Mouse (Mus musculus): Measurements from ENCODE around the gene Sema7a. TPM values are rescaled to one million over a fixed set of nuclear protein-coding genes. Genes with fewer than 3 reads are reported as not detected.

Gene Sema7a
- polyA plus RNA-seq, 1 experiment from 2014 or later: 0.38 TPM

DNA sequence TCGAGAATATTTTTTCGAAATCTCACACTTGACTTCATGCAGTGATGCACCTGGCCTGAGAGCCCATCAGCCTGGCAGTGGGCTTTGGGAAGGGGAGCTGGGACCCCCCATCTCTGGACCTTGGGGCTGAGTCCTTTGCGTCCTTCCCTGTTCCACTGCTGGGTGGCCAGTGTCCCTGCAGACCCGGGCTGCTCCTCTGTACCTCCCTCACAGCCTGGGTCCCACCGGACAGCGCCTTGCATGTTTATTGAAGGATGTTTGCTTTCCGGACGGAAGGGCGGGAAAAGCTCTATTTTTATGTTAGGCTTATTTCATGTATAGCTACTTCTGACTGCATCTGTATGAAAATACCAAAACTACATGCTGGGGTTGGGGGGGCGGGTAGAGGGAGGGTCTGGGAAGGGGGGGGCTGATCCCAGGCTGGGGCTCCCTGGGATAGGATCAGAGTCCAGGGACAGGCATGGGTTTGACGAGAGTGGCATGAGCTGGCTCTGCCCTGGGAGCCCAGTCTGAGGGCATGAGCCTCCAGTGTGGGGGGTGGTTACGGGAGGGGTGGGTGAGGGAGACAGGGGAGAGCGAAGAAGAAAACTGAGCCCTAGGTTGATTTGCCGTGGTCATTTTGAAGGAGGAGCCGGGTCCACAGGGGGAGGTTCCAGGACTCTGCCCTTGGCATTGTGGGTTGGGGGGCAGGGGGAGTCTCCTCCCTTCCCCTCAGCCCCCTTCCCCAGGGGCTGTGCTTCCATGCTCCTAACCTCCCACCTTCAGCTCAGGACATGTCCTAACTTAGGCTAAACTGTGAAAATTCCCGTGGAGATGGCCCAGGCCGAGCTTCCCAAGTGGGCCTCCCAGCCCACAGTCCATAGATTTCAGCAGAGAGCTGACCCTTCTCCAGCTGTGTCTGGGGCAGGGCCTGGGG is 22.2 kb downstream of the Sema7a start:
- H3K4me1 ChIP-seq (replicated peaks; ENCODE audit: control insufficient read depth, insufficient read depth, low read length): no peaks in the 10 kb centered on the region; the same call in 1 of the 2 replicates
- H3K4me2 ChIP-seq (ENCODE audit: low read length): no peak overlapping the region
- 58% methylated on average over 17 of the region's 17 CpGs for WGBS
- no peak overlapping the region for H3K9ac ChIP-seq (ENCODE audit: low read length)
- H3K9me3 ChIP-seq (ENCODE audit: control insufficient read depth, low read length): no peaks in the 10 kb centered on the region
- no peaks in the 10 kb centered on the region for H3K36me3 ChIP-seq (ENCODE audit: control insufficient read depth, insufficient read depth, low read length)
- no peaks in the 10 kb centered on the region for H3K27me3 ChIP-seq (replicated peaks; ENCODE audit: control insufficient read depth, insufficient read depth, low read length)
- no peak for DNase-seq (ENCODE audit: low spot score)
- H3K27ac ChIP-seq (ENCODE audit: low read depth): no peak overlapping the region
- ATAC-seq (replicated peaks; ENCODE audit: low FRiP score, low TSS enrichment, low read depth): no peak
- H3K4me3 ChIP-seq (ENCODE audit: low read depth, low read length): no peak overlapping the region

DNA sequence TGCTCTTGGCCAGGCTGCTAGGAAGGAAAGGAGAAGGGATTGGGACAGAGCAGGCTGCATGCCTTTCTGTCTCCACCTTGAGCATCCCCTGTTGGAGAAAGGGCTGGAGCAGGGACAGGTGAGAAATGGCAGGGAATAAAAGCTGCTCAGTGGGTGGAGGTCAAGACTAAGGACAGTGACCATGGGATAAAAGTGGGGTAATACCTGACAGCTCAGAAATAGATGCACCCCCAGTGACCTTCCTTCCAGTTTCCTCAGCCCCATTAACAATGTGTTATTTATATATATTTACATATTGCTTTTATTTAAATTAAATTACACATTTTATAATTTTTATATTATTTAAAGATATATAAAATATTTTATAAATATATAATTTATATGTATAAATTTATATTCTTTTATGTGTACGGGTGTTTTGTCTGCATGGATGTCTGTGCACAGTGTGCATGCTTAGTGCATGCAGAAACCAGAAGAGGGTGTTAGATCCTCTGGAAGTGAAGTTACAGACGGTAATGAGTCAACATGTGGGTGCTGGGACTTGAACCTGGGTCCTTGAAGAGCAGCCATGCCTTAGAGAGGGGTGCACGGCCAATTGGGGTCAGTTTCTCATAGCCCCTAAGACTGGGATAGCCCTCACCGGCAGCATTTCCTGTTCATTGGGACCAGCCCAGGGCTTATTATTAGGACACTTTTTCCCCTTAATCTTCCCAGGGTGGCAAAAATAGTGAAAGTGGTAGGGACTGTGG is 23.5 kb downstream of the Sema7a start:
- Histone ChIP-seq H3K4me2 (ENCODE audit: low read length) (no peak overlapping the region), H3K27ac (ENCODE audit: low read depth) (no peak overlapping the region), H3K36me3 (ENCODE audit: control insufficient read depth, insufficient read depth, low read length) (no peaks in the 10 kb centered on the region), H3K4me1 (replicated peaks; ENCODE audit: control insufficient read depth, insufficient read depth, low read length) (no peaks in the 10 kb centered on the region; the same call in 1 of the 2 replicates), H3K9ac (ENCODE audit: low read length) (no peak overlapping the region), H3K4me3 (ENCODE audit: low read depth, low read length) (no peak overlapping the region), H3K27me3 (replicated peaks; ENCODE audit: control insufficient read depth, insufficient read depth, low read length) (no peaks in the 10 kb centered on the region), H3K9me3 (ENCODE audit: control insufficient read depth, low read length) (no peaks in the 10 kb centered on the region)
- no peak for ATAC-seq (replicated peaks; ENCODE audit: low FRiP score, low TSS enrichment, low read depth)
- 86% methylated on average over 4 of the region's 4 CpGs for WGBS
- no peak for DNase-seq (ENCODE audit: low spot score)

DNA sequence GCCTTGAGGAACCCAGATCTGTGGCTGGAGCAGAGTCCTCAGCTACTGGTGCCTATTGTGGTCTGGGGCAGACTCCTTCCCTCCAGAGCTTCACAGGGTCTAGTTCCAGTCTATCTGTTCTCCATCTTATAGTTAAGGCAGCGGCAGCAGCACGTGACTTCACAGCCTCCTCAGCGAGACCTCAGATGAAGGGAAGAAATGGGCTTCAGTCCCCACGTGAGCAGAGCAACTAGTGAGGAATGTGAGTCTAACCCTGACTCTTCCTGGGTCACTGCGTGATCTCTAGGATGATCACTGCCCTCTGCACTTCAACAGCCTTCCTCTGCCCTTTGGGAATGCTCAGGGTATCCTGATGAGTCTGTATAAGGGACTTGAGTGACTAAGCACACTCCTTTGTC is 24.1 kb downstream of the Sema7a start:
- DNase-seq (ENCODE audit: low spot score) (no peak), ATAC-seq (replicated peaks; ENCODE audit: low FRiP score, low TSS enrichment, low read depth) (no peak)
- no peaks in the 10 kb centered on the region; the same call in 1 of the 2 replicates for H3K4me1 ChIP-seq (replicated peaks; ENCODE audit: control insufficient read depth, insufficient read depth, low read length)
- H3K4me3 ChIP-seq (ENCODE audit: low read depth, low read length): no peak overlapping the region
- H3K27ac ChIP-seq (ENCODE audit: low read depth): no peak overlapping the region
- H3K27me3 ChIP-seq (replicated peaks; ENCODE audit: control insufficient read depth, insufficient read depth, low read length): no peaks in the 10 kb centered on the region
- no peak overlapping the region for H3K4me2 ChIP-seq (ENCODE audit: low read length)
- H3K9me3 ChIP-seq (ENCODE audit: control insufficient read depth, low read length): no peaks in the 10 kb centered on the region
- WGBS: 85% methylated on average over 5 of the region's 5 CpGs
- H3K9ac ChIP-seq (ENCODE audit: low read length): no peak overlapping the region
- no peaks in the 10 kb centered on the region for H3K36me3 ChIP-seq (ENCODE audit: control insufficient read depth, insufficient read depth, low read length)

DNA sequence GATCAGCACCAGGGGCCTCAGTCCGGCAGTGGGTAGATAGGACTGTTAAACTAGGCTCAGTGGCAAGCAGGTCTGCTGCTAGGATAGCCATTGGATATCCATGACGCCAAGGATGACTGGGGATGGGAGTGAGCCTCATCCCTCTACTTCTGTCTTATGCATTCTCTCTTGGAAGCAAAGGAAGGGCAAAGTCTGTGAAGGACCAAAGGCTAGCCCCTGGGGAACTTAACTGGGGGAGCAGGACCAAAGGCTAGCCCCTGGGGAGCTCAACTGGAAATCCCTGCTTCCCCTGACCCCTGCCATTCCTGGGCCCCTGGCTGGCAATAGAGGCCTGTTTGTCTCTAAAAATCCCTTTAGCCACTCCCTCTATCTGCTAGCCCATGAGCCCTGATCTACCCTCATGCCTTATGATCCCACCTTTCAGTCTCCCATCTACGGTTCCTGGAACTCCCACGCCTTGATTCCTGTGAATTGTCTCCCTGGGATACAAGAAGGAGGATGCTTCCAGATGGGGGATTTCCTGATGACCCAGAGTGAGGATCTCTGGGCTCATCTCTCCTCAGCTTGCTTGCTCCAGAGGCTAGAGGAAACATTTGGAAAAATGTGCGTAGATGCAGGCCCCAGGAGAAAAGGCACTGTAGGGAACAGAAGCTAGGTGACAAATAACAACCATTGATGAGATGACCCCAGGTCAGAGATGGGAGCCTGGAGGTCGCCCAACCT is 24.8 kb downstream of the Sema7a start:
- Histone ChIP-seq H3K4me2 (ENCODE audit: low read length) (no peak overlapping the region), H3K9me3 (ENCODE audit: control insufficient read depth, low read length) (no peaks in the 10 kb centered on the region), H3K9ac (ENCODE audit: low read length) (no peak overlapping the region), H3K36me3 (ENCODE audit: control insufficient read depth, insufficient read depth, low read length) (no peaks in the 10 kb centered on the region), H3K4me1 (replicated peaks; ENCODE audit: control insufficient read depth, insufficient read depth, low read length) (no peaks in the 10 kb centered on the region; the same call in 1 of the 2 replicates), H3K27me3 (replicated peaks; ENCODE audit: control insufficient read depth, insufficient read depth, low read length) (no peaks in the 10 kb centered on the region), H3K4me3 (ENCODE audit: low read depth, low read length) (no peak overlapping the region), H3K27ac (ENCODE audit: low read depth) (no peak overlapping the region)
- ATAC-seq (replicated peaks; ENCODE audit: low FRiP score, low TSS enrichment, low read depth) (no peak), DNase-seq (ENCODE audit: low spot score) (no peak)
- 83% methylated on average over 6 of the region's 6 CpGs for WGBS

DNA sequence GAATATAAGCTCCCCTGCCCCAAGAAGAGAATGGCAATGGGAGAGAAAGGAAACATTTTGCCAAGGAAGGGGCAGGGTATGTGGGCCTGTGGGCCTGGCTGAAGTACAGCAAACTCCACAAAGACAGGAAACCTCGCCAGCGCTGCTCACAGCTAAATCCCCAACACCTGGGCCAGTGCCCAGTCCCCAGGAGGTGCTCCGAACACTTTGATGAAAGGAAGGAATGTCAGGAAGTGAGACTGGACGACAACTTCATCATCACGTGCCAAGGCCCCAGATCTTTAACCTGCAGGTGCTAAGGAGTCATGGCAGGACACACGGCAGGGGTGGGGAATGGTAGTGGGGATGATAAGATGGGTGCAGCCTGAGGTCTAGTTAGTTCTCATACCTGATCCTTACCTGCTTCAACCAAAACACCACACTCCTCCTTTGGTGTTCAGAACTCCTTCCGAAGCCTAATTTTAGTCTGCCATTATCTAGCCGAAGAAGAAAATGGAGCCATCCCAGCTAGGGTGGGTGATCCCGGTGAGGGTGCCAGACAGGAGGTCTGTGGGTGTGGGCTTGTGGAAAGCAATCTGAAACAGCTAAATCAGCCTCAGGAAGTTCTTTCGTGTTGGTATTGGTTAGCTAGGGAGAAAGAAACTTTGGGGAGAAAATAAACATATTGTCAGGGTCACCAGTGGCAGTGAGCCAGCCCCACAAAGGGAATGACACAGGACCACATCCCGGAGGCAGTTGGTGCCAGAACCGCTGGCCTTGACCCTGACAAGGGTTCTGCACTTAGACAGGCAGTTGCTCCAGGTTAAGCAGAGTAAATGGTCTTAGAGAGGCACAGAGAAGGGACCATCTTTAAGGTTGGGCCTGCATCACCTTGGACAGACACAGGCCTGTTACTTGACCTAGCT is 25.6 kb downstream of the Sema7a start:
- Histone ChIP-seq H3K36me3 (ENCODE audit: control insufficient read depth, insufficient read depth, low read length) (no peaks in the 10 kb centered on the region), H3K27me3 (replicated peaks; ENCODE audit: control insufficient read depth, insufficient read depth, low read length) (no peaks in the 10 kb centered on the region), H3K4me2 (ENCODE audit: low read length) (no peak overlapping the region), H3K4me1 (replicated peaks; ENCODE audit: control insufficient read depth, insufficient read depth, low read length) (no peaks in the 10 kb centered on the region; the same call in 1 of the 2 replicates), H3K27ac (ENCODE audit: low read depth) (no peak overlapping the region), H3K4me3 (ENCODE audit: low read depth, low read length) (no peak overlapping the region), H3K9me3 (ENCODE audit: control insufficient read depth, low read length) (no peaks in the 10 kb centered on the region), H3K9ac (ENCODE audit: low read length) (no peak overlapping the region)
- ATAC-seq (replicated peaks; ENCODE audit: low FRiP score, low TSS enrichment, low read depth) (no peak), DNase-seq (ENCODE audit: low spot score) (no peak)
- WGBS: 73% methylated on average over 12 of the region's 12 CpGs

DNA sequence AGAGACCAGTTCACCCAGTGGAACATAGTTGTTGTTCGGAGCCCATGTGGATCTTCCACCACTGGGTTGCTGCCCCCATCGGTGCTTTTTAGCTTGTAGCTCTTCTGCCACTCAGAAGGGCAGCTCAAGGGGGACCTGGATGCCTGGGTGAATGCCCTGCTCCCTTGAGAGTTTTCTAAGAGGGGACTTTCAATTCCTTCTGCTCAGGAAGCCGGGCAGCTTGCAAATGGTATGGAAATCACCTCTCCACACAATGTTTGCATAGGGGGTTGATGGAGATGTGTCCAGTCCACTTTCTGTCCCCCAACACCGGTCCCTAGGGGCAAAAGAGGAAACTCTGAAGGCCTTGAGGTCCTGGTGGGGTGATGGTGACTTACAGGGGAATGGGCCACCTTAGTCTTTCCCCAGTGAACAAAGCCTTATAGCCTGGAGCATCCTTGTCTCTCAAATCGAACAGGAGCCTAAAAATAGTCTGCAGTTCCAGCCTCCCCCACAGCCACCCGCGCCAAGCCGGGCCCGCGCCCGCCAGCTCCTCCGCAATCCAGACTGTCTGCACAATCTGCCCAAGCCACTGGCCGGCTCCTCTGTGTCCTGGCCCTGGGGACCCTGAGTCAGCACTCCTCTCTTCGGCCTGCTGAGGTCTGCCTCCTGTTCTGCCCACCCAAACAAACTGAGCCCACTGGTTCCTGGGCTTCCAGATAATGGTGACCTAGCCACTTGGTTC is 27.5 kb downstream of the Sema7a start:
- Histone ChIP-seq H3K27me3 (replicated peaks; ENCODE audit: control insufficient read depth, insufficient read depth, low read length) (no peaks in the 10 kb centered on the region), H3K4me2 (ENCODE audit: low read length) (no peak overlapping the region), H3K9me3 (ENCODE audit: control insufficient read depth, low read length) (no peaks in the 10 kb centered on the region), H3K4me3 (ENCODE audit: low read depth, low read length) (no peak overlapping the region), H3K27ac (ENCODE audit: low read depth) (no peak overlapping the region), H3K9ac (ENCODE audit: low read length) (no peak overlapping the region), H3K36me3 (ENCODE audit: control insufficient read depth, insufficient read depth, low read length) (no peaks in the 10 kb centered on the region), H3K4me1 (replicated peaks; ENCODE audit: control insufficient read depth, insufficient read depth, low read length) (peaks cover 4% of the 10 kb centered on the region)
- 74% methylated on average over 14 of the region's 14 CpGs for WGBS
- no peak for ATAC-seq (replicated peaks; ENCODE audit: low FRiP score, low TSS enrichment, low read depth)
- DNase-seq (ENCODE audit: low spot score): no peak

DNA sequence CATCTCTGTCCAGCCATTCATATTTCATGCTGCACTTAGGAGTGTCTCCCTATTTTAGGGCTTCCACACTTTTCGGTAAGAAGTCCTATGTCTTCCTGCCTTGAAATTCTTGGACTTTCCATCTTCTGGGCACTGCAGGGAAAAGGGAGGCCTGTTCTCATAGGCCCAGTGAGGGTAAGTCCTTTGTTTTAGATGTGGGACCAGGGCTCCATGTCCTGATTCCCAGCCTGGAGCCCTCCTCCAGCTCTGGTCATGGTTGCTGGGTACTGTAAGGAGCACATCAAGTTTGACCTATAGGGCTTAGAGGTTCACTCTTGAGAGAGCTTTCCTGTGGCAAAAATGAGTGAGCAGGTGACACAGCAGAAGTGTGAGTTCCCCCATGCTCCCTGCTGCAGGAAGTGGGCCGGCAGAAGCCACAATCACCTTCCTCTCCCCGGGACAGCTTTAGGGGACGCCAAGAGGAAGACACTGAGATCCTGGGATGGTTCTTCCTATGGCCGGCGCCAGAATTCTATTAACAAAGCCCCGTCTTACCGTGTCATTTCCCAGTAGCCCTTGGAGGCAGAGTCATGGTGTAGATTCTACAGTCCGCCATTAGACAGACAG is 28.4 kb downstream of the Sema7a start:
- ATAC-seq (replicated peaks; ENCODE audit: low FRiP score, low TSS enrichment, low read depth) (no peak), DNase-seq (ENCODE audit: low spot score) (no peak)
- H3K4me1 ChIP-seq (replicated peaks; ENCODE audit: control insufficient read depth, insufficient read depth, low read length): peaks cover 12% of the 10 kb centered on the region
- no peak overlapping the region for H3K9ac ChIP-seq (ENCODE audit: low read length)
- H3K27me3 ChIP-seq (replicated peaks; ENCODE audit: control insufficient read depth, insufficient read depth, low read length): no peaks in the 10 kb centered on the region
- H3K27ac ChIP-seq (ENCODE audit: low read depth): no peak overlapping the region
- no peak overlapping the region for H3K4me2 ChIP-seq (ENCODE audit: low read length)
- H3K4me3 ChIP-seq (ENCODE audit: low read depth, low read length): no peak overlapping the region
- WGBS: 80% methylated on average over 9 of the region's 9 CpGs
- no peaks in the 10 kb centered on the region for H3K36me3 ChIP-seq (ENCODE audit: control insufficient read depth, insufficient read depth, low read length)
- H3K9me3 ChIP-seq (ENCODE audit: control insufficient read depth, low read length): no peaks in the 10 kb centered on the region
